Mouse (Mus musculus): Measurements from ENCODE around the gene Tmem159. TPM values are rescaled to one million over a fixed set of nuclear protein-coding genes. Genes with fewer than 3 reads are reported as not detected.

Gene Tmem159
- total and polyA plus RNA-seq, 3 experiments = not detected

GRCm38 (mm10) chr7:120157575-120158061 lies 55.5 kb downstream of the Tmem159 start:
- Histone ChIP-seq H3K79me2 (ENCODE audit: control insufficient read depth, insufficient read depth, low read length, poor library complexity) (no peaks in the 10 kb centered on the region), H3K4me3 (ENCODE audit: control insufficient read depth in 1 of 2, insufficient read depth in 1 of 2, low read depth in 2 of 2, low read length in 2 of 2) (no peak overlapping the region), H3K27ac (ENCODE audit: control insufficient read depth, low read depth, low read length) (no peak overlapping the region), H3K9me3 (replicated peaks; ENCODE audit: insufficient read depth, low read length) (no peaks in the 10 kb centered on the region), H3K36me3 (ENCODE audit: control insufficient read depth in 1 of 2, insufficient read depth in 2 of 2, low read length in 2 of 2) (no peaks in the 10 kb centered on the region), H3K27me3 (ENCODE audit: control insufficient read depth in 1 of 2, insufficient read depth in 2 of 2, low read length in 2 of 2) (no peaks in the 10 kb centered on the region), H3K9ac (ENCODE audit: control insufficient read depth, low read depth, low read length, poor library complexity, severe bottlenecking) (no peak overlapping the region), H3K4me1 (ENCODE audit: control insufficient read depth in 1 of 2, insufficient read depth in 2 of 2, low read length in 2 of 2) (no peaks in the 10 kb centered on the region)
- TF ChIP-seq USF1 (IDR thresholded peaks at IDR 0.05; ENCODE audit: low read depth, low read length) (no peak), CHD2 (IDR thresholded peaks at IDR 0.05; ENCODE audit: low read length) (no peak), TAL1 (IDR thresholded peaks at IDR 0.05; ENCODE audit: low read length) (no peak), E2F4 (IDR thresholded peaks at IDR 0.05; ENCODE audit: borderline replicate concordance, low read depth, low read length) (no peak), UBTF (IDR thresholded peaks at IDR 0.05; ENCODE audit: borderline replicate concordance, insufficient read depth, low read depth, low read length) (no peak), MEF2A (IDR thresholded peaks at IDR 0.05; ENCODE audit: extremely low read depth, insufficient replicate concordance, low read depth, low read length, poor library complexity, severe bottlenecking) (no peak), MXI1 (IDR thresholded peaks at IDR 0.05; ENCODE audit: low read depth, low read length) (no peak), HCFC1 (IDR thresholded peaks at IDR 0.05; ENCODE audit: low read depth, low read length) (no peak), BHLHE40 (IDR thresholded peaks at IDR 0.05; ENCODE audit: borderline replicate concordance, low read depth, low read length) (no peak), POLR2AphosphoS2 (IDR thresholded peaks at IDR 0.05; ENCODE audit: low read length) (no peak)
- no peak for DNase-seq (ENCODE audit: low read depth, low spot score)

DNA sequence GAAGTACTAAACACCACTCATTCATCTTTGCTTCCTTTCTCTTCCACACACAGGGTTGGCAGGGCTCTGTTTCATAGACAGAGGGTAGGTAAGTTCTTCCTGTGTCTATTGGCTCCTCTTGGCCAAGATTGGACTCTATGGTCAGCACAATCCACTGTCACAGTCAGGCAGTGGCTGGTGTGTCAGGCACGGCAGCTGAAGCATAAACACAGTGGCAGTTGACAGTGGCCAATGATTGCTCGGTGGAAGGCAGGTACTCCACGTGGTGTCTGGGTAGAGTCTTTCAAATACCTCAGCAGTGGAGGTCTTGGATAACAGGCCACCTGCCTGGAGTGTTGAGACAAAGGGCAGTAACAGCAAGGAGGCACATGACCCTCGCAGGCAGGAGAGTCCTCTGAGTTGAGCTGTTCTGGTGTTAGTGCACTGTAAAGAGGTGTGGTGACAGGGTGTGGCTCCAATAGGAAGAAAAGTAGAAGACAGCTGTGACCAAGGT lies 56.0 kb downstream of the Tmem159 start:
- H3K27me3 ChIP-seq (ENCODE audit: control insufficient read depth in 1 of 2, insufficient read depth in 2 of 2, low read length in 2 of 2) = no peaks in the 10 kb centered on the region
- TF ChIP-seq GATA1 (IDR thresholded peaks at IDR 0.05; ENCODE audit: low read depth, low read length) = no peak
- no peak for TF ChIP-seq MEF2A (IDR thresholded peaks at IDR 0.05; ENCODE audit: extremely low read depth, insufficient replicate concordance, low read depth, low read length, poor library complexity, severe bottlenecking)
- no peak for TF ChIP-seq EP300 (IDR thresholded peaks at IDR 0.05; ENCODE audit: low read depth in 1 of 2, low read length in 2 of 2)
- TF ChIP-seq UBTF (IDR thresholded peaks at IDR 0.05; ENCODE audit: borderline replicate concordance, insufficient read depth, low read depth, low read length) = no peak
- no peak for TF ChIP-seq NRF1 (IDR thresholded peaks at IDR 0.05; ENCODE audit: insufficient read depth, low read depth, low read length, poor library complexity, severe bottlenecking)
- no peak for TF ChIP-seq TCF12 (IDR thresholded peaks at IDR 0.05; ENCODE audit: low read depth, low read length)
- no peak for TF ChIP-seq POLR2AphosphoS5 (IDR thresholded peaks at IDR 0.05; ENCODE audit: borderline replicate concordance, low read depth, low read length)
- TF ChIP-seq JUND (IDR thresholded peaks at IDR 0.05; ENCODE audit: low read depth, low read length) = no peak
- TF ChIP-seq ZC3H11A (IDR thresholded peaks at IDR 0.05; ENCODE audit: low read depth, low read length) = no peak
- no peak for TF ChIP-seq USF2 (IDR thresholded peaks at IDR 0.05; ENCODE audit: borderline replicate concordance in 1 of 2, insufficient read depth in 1 of 2, low read depth in 1 of 2, low read length in 2 of 2)
- no peak for TF ChIP-seq RCOR1 (IDR thresholded peaks at IDR 0.05; ENCODE audit: low read depth, low read length)
- TF ChIP-seq ZKSCAN1 (IDR thresholded peaks at IDR 0.05; ENCODE audit: low read depth, low read length) = no peak
- TF ChIP-seq NELFE (IDR thresholded peaks at IDR 0.05; ENCODE audit: low read depth, low read length) = no peak
- TF ChIP-seq ZMIZ1 (IDR thresholded peaks at IDR 0.05; ENCODE audit: low read depth, low read length) = no peak
- no peak for TF ChIP-seq USF1 (IDR thresholded peaks at IDR 0.05; ENCODE audit: low read depth, low read length)
- TF ChIP-seq TAL1 (IDR thresholded peaks at IDR 0.05; ENCODE audit: low read length) = no peak
- no peak for TF ChIP-seq POLR2AphosphoS2 (IDR thresholded peaks at IDR 0.05; ENCODE audit: low read length)
- no peak for TF ChIP-seq BHLHE40 (IDR thresholded peaks at IDR 0.05; ENCODE audit: borderline replicate concordance, low read depth, low read length)
- no peak for TF ChIP-seq CHD1 (IDR thresholded peaks at IDR 0.05; ENCODE audit: low read depth, low read length)
- no peak for DNase-seq (ENCODE audit: low read depth, low spot score)

More for the DNA sequence above, 56.0 kb downstream of the Tmem159 start:
- Histone ChIP-seq H3K4me1 (ENCODE audit: control insufficient read depth in 1 of 2, insufficient read depth in 2 of 2, low read length in 2 of 2) (no peaks in the 10 kb centered on the region), H3K79me2 (ENCODE audit: control insufficient read depth, insufficient read depth, low read length, poor library complexity) (no peaks in the 10 kb centered on the region), H3K9me3 (replicated peaks; ENCODE audit: insufficient read depth, low read length) (no peaks in the 10 kb centered on the region), H3K36me3 (ENCODE audit: control insufficient read depth in 1 of 2, insufficient read depth in 2 of 2, low read length in 2 of 2) (no peaks in the 10 kb centered on the region), H3K4me3 (ENCODE audit: control insufficient read depth in 1 of 2, insufficient read depth in 1 of 2, low read depth in 2 of 2, low read length in 2 of 2) (no peak overlapping the region), H3K27ac (ENCODE audit: control insufficient read depth, low read depth, low read length) (no peak overlapping the region), H3K9ac (ENCODE audit: control insufficient read depth, low read depth, low read length, poor library complexity, severe bottlenecking) (no peak overlapping the region)
